Mouse (Mus musculus) right cerebral cortex, postnatal 25 days (tissue): ENCODE results near the gene Lsm8.
A peak's percentile ranks its signal among the peaks of the same experiment; 100 is the strongest.
"Not testable (repeated sequence)": the region's sequence is repeated elsewhere in the genome, so short reads cannot be mapped to it uniquely, and the experiment has no call there.

Experiments used
- DNase-seq: peaks from one replicate; pipeline ENCODE4 v3.0.0; 2022

The Lsm8 gene

DNA sequence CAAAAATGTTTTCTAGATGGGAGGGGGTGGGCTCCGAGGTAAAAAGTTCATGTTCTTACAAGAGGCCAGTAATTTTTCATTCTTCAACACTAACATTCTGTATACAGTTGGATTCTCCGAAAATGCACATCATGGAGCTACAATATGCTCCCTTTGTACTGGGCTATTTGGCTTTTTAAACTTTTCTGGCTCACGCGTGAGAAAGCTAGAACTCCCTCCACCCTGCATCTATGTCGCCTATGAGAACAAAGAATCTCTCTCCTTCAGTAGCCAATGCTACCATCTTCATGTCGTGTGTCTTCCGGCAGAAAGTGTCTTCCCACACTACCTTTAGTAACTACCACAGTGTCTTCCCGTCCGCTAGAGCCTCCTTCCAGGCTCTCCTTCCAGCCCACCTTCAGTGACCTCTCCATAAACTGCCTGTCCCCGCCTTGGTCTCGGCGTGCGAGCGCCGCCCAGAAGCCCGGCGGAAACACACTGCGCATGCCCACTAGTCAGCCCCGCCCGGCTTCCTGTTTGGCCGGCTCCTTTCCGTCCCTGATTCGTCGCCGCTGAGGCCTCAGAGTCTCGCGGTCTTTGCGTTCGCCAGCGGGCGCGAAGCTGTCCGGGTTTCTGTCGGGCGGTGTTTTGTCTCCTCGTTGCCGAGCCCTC, at the start of gene Lsm8:
Lsm8 (plus strand) TSS at position 529 of the 651 bp plus-strand sequence.
- peak; percentile 97 for DNase-seq

DNA sequence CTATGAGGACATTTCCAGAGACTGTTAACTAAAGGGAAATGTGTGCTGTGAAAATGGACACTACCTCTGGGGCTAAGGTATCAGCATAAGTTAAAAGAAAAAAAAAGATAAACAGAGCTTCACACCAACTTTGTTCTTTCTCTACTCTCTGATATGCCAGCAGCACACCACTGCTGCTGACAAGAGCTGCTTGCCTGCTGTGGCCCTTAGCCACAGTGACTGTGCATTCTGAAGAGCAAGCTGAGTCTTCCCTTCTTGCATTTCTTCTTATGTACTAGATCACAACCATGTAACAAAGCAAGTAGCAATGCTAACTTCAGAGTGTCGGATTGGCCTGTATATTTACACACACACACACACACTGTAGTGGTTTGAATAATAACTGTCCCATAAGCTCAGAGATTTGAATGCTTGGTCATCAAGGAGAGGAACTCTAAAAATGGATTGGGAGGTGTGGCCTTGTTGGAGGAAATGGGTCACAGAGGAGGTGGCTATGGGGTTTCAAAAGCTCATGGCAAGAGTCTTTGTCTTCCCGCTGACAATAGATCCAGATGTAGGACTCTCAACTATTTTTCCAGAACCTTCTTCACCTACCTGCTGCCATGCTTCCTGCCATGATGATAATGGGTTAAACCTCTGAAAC, 47.4 kb upstream of the Lsm8 start:
- no peak for DNase-seq

DNA sequence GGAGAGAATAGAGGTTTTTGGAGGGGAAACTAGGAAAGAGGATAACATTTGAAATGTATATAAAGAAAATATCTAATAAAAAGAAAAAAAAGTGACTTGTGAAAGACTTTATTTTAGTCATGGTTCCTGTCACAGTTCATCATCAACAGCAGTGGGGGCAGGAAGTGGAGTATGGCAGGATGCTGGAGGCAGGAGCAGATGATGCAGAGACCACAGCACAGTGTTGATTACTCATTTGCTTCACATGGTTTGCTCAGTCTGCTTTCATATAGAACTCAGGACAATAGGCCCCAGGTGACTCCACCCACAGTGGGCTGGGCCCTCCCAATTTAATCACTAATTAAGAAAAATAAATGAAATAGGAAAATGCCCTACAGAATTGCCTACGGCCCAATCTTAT, 35.8 kb upstream of the Lsm8 start:
- DNase-seq, result no peak

DNA sequence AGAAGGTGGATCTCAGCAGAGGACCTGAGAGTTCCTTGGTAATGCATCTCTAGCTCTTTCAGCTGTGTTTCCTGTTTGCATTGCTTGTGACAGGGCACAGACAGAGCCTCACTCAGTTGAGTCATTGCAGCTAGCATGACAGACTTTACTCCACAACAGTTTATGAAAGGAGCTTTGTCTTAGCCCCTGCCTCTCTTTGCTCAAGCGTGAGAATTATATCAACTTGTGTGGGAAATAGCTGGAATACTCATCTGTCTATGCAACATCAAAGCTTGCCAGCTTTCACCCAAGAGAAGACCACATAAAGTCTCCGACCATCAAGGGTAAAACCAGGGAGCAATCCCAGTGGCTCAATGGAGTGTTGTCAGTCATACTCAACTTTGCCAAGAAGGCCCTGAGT, 32.8 kb upstream of the Lsm8 start:
- DNase-seq, result no peak

DNA sequence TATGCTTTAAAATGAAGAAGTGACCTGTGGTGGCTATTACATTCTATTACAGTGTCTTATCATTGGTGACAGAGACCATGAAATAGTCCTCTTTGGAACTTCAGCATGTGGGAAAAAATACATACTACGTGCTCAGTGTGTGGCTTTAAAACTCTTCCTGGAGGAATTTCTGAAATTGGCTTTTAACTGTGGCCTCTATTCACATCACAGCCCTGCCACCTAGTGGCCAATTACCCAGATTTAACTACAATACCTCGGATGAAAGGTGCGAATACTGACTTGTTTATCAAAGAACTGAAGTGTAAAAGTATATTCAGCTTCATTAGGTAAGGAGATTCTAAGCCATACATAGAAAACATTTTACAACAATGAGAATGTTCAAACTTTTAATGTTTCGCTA, 29.0 kb upstream of the Lsm8 start:
- DNase-seq, result peak; percentile 42

DNA sequence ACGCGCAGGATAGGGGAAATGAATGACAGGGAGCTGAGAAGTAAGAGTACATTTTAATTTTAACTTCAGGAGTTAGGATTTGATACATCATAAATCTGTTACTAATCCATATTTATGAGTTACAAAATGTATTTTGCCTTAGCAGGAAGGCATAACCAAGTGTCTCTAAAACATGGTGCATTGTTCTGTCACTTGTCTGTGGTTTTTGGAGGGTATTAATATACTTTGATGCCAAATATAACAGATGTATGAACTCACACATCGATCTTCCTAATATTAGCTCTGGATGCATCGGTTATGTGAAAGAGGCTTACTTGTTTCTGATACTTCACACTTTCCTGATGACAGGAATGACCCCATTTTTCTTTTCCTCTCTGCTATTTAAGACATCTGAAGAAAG, 28.1 kb upstream of the Lsm8 start:
- no peak for DNase-seq

DNA sequence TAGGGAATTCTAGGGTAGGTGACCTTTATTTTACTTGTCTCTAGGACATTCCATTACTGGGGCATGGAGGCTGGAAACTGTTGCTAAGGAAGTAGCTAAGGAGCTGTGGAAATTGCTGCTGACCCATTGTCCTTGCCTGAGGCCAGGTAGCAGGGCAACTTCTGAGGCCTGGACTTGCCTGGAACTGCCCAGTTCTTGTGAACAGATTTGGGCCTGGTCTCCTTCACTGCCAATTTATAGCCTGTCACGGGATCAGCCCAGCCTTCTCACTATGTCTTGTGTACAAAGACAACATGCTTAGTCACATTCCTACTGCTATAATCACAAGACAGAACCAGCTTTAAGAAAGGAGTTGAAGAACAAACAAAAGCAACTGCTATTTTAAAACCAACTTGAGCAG, 25.6 kb upstream of the Lsm8 start:
- no peak for DNase-seq

DNA sequence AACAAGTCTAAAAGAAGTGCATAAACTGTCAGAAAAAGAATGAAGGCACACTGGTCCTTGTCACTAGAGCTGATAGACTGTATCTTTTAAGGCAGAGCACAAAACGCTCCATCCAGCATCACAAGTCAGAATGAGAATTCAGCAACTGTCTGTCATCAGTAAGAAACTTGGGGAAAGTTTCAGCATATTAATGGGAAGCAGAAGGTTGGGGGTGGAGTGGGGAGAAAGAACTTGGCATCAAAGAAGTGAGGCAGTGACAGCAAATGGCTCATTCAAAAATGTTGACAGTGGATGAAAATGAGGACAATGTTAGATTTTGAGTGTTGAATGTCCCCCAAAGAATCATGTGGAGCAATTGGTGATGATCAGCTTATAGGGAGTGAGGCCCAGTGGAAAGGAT, 15.4 kb upstream of the Lsm8 start:
- DNase-seq, result no peak

DNA sequence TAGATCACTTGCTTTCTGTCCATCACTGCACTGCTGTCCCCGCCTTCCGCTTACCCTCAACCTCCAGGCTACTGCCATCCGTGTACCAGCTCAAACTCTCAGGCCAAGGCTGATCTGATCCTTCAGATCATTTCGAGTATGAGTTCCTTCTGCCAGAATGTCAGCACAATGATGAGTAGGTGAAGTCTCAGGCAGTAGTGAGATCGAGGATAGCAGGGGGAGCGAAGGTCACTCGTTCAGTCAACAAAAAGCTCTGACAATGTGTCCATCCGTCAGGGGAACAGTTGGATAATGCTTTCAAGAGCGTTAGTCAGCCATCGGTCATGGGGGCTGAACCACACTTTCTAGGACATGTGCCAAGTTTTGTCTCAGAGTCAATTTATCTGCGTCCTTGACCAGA, 3.9 kb upstream of the Lsm8 start:
- not testable (repeated sequence) for DNase-seq

DNA sequence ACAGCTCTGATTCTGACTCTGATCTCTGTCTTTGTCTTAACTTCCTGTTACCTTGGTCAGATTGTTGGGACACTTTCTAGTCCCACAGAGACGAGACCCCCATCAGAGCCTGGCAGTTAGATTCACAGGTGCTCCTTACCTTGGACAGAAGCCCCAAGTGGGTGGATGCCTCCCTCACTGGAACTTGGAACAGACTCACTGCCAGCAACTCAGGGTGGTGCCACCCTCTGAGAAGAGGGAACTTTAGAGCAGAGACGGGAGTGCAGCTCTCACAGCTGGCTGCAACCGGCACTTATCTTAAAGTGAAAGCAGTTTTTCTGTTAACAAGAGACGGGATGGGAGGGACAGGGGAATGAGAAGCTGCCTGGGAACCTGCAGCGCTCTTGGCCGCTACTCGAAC, 2.8 kb upstream of the Lsm8 start:
- not testable (repeated sequence) for DNase-seq

DNA sequence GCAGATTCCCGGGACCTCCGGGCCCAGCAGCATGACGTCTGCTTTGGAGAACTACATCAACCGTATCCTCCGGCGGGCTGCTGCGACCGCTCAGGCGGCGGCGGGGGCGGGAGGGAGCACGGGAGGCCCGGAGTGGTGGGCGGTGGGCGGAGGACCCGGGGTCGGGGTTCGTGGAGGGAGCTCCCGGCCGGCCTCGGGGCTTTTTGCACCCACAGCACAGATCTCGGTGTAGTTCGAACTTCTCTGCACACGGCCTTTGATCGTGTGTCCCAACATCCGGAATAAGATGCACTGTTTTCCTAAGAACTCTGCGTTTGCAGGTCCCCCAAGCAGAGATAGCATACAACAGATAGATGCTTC, 303 bp downstream of the Lsm8 start:
- no peak for DNase-seq

DNA sequence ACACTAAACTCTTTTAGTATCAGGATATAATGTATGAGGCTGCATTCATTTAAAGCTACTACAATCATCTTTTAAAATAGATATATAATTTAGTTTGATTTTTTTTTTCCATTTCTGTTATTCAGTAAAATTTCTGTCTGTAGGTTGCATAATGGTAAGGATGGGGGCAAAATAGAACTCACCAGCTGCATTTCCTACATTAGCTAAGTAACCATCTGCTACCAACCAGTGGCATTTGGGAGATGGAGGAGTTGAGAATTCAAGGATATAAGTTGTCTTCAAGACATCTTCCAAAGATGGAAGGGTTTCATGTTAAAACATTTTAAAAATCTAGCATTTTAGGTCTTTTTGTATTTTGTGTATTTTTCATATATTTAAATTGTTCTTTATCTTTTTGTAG, 6.9 kb downstream of the Lsm8 start:
- DNase-seq, result no peak

DNA sequence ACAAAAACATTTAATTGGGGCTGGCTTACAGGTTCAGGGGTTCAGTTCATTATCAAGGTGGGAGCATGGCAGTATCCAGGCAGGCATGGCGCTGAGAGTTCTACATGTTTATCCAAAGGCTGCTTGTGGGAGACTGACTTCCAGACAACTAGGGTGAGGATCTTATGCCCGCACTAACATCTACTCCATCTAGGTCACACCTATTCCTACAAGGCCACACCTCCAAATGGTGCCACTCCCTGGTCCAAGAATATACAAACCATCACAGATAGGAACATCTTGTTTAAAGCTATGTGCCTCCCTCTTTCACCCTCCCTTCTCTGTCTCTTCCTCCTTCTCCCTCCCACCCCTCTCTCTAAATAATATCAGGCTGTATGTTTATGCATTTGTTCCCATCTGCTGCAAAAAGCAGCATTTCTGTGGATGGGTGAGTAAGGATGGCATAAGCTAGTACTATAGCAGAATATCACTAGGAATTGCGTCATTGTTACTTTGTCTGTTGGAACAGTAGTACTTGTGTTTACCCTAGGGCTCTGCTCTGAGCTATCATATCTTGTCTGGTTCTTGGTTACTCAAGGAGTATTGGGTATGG, 8.2 kb downstream of the Lsm8 start:
- no peak for DNase-seq

DNA sequence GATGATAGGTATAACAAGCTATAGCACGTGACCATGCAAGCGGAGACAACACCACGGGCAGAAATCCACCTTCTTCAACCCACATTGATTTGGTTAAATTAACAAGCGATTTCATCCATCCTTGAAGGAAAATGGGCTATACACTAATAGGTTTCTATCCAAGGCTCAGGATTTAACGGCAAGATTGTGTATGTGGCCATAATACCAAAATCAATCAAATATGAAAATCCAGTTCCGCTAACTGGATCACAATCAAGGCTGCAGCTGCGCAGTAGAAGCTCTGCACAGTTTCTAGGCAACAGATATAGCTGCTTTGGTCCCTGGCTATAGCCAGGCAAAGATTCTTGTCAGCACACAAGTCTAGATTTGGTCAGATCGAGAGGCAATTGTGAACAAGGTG, 17.6 kb downstream of the Lsm8 start, which contains the start of gene Ankrd7:
Ankrd7 (plus strand) TSS at position 301 of the 400 bp plus-strand sequence.
- no peak for DNase-seq

DNA sequence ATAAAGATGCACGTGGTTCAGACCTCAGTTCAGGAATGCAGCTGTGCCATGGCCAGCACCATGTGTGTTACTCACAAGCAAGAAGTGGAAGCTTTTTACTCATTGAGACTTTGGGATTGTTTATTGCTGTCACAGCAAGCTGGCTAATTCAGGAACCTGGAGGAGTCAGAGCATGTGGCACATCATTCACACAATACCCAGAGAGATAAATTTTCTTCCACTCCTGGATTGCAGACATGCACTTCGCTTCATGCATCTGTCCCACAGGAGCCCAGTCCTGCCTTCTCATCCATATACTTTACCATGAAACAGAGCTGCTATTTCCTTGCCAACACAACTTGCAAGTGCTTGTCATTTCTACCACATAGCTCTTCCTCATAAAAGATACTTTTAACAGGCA, 40.7 kb downstream of the Lsm8 start:
- peak; percentile 24 for DNase-seq

DNA sequence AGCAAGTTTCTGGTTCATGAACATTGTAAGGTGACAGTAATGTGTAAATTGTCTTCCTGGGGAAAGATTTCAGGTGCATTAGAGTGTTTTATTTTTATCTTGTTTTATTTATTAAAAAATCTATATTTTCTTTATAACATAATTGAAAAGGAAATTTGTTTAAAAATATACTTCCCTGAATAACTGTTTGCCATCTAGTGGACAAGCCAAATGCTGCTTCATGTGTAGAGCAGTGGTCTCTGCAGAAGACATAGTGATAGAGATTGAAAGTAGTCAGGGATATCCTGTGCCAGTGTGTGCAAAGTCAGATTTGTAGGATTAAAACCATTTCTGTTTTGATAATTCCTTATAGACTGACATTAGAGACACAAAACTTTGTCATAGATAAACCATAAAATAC, 45.8 kb downstream of the Lsm8 start:
- DNase-seq, result no peak
